Mouse (Mus musculus) kidney, adult 18-20 months (tissue): ENCODE data around the gene Chmp2b.

Experiments
- DNase-seq: peaks from one replicate; pipeline ENCODE4 v3.0.0; 2021

Chmp2b gene

DNA sequence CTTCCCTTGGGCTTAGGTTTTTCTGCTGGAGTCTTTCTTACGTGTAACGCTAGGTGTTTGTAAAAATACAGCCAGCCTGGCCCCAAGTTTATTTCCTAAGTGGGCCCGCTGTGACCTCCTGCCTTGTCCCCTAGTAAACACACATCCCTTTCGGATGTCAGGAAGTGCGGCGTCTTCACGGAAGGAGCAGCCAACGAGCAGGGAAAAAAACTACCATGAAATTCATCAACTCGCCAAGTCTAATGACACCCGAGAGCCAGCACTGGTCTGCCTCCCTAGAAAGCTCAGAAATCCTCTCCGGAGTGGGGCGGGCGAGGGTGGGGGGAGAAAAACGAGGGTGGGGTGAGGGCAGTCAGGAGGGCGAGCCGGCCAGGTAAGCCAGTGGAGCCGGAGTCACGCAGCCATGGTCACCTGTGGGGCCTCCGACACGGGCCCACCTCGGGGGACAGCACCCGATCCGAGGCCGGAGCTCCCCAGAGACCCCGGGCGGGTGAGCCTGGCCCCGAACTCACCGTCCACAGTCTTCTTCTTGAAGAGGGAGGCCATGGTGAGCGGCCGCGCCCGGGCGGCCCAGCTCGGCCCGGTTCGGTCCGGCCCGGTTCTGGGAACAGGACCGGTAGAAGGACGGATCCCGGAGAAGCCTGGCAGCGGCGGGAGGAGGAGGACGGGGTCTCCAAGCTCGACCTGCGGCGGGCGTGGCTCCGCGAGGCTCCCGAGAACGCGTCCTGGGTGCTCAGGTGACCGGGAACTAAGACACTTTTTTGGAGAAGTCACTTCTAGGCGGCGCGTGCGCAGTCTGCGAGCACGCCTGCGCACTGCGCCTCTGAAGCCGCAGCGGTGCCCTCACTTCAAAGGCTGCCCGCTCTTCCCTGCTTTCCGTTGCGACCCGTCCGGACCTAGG is at the start of gene Chmp2b:
Gene Chmp2b (minus strand): TSS at position 764 of the 901 bp plus-strand sequence.
- peak; percentile 89 for DNase-seq

GRCm38 (mm10) chr16:65611678-65612077 is 49.2 kb upstream of the Chmp2b start:
- no peak for DNase-seq

DNA sequence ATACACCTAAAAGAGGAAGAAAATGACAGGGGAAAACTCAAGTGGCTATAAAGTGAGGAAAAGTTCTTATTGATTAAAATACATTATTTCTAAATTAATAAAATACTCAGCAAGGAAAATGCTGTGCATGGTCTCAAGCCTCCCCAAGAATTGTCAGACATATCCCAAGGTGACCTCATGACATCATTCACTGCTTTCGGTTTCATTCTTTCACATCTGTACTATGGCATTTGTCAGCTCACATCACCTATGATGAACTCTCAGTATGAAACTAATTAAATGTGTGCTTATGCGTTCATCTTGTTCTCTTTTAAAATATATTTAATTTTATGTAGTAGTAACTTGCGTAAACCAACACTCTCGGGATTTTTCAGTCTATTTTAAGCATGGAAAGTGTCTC is 38.3 kb upstream of the Chmp2b start:
- DNase-seq = no peak

DNA sequence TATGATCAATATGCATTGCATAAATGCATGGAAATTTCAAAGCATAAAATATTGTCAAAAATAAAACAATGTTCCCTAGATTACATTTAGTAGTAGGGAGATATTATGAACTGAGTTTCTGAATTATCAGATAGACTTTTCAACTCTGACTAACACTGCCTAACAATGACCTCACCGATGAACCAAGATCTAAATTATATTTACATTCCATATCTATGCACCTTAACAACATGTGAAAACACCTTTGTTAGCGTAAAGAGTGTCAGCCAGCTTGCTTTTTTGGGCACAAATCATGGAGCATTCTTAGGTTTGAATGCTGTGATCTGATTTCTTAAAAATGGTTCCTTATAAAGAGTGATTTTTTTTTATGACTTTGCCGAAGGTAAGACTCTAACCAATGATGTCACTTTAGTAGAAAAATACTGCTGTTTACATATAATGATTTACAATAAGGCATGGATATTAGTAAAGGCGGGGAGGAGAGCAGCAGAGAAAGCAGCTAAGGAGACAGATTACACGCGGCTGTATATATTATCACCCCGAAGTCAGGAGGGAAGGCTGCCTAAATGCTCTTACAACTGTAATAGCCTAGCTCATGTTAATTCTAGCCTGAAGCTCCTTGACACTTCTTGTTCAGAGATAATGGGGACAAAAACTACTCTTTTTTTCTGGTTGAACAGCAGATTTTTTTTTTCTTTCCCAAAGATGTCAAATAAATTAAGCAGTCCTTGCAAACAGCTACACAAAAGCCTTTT is 23.8 kb upstream of the Chmp2b start:
- DNase-seq = no peak

DNA sequence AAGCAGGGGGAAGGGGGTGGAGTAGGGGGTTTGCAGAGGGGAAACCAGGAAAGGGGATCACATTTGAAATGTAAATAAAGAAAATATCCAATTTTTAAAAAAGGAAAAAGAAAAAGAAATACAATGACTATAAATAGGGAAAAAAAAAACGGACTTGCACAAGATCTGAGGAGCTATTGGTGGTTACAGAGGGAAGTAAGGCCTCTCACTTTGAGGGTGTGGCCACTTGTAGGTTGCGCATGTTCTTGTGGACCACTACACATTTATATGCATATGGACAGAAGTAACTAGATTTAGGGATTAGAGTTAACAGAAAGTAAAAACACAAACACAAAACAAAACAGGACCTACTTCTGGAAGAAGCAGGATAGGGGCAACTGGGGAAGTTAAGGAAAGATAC is 23.2 kb upstream of the Chmp2b start:
- DNase-seq = no peak

DNA sequence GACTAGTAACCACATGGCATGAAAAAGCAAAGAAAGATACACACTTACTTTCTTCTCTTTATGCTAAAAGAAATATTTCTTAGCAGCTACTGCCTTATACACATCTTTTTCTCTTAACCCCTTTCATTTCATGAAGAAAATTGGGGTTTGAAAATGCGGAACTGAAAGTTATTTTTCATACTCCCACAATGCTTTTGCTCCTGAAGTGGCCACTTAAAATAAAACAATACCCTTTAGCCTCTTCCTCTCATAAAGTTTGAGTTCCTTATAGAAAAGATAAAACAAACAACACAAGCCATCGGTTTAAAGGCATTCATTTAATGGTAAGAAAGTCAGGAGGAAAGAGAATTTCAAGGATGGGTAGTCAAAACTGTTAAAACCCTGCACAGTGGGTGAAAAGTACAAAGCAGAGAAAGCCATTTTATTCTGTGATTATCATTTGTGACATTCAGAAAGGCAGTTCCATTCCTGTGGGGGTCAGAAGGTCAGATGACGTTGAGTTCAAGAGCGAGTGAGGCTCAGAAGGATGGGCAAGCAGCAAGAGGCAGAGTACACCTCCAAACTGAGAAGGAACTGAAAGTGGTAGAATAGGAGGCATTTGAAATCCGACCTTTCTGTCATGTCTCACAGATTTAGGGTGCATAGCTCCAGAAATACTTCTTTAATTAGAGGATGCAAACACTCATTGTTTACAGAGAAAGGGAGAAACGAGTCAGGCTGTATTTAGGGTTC is 14.9 kb upstream of the Chmp2b start:
- DNase-seq = no peak

- no peak for DNase-seq
These were observed 6.3 kb upstream of the Chmp2b start for GRCm38 (mm10) chr16:65568853-65569252.

- DNase-seq = no peak
These were observed 2.4 kb upstream of the Chmp2b start for GRCm38 (mm10) chr16:65564951-65565350.

DNA sequence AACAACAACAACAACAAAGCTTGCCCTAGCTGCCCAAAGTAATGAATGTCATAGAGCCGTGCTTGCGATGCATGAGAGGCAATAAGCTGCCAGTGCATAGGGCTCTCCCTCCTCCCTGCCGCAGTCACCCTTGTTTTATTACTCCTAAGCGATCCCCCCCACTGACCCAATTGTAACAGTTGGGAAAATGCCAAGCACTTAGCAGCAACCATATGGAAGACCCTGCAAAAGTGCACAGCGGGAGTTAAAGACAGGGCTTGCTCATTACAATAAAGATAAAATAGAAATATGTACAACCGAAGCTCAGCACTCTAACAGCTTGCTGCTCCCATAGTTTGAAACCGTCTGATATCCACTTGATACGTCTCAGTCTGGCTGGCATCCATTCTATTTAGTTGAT is 1.8 kb upstream of the Chmp2b start:
- no peak for DNase-seq

DNA sequence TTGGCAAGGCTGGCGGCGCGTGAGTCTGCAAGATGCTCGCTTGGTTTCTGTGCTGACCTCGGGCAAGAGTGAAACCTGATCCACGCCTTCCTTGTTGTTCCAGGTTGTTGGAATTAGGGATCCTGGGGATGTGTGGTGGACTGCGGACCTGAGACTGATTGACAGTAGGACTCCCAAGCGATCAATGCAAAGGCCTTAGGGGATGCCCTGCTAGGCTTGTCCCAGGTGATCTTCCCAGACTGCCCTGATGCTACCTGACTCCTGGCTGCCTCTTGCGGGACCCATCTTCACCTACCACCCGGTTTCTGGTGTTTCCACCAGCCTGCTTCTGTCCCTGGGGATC is 309 bp upstream of the Chmp2b start:
- DNase-seq = no peak

DNA sequence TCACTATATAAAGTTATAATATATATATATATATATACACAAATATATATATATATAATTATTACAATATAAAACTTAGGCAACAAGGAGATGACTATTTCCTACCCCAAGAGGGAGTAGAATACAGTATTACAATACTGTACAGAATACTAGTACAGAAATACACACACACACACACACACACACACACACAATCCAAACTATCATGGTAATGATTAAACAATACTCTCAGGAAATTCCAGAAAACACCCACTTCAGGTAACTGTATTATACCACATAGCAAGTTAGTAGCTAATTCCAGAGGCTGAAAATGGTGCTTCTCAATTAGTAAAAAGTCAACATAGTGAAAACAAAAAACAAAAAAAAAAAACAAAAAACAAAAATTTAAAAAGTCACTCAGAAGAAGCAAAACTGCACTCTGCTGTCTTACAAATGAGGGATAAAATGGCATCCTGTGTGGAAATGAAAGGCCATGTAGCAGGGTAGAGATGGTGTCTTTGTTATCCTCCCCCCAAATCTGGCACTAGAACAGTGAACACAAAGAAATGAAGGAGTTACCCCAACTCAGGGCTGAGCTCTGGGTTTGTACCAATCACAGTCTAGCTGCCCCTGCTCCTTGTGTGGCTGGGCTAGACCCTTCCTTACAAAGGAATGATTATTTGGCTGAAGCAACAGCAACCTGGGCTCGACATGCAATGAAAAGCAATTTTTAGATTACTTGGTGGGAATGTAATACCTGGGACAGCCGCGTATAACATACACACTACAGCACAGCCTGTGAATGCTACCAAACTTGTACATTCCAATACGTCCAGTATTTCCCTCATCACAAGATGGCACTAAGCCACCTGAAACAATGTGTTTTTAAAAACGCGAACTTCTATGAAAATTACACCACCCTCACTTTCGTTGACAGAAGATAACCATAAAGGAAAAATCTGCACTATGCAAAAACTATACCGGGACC is 1.2 kb downstream of the Chmp2b start:
- DNase-seq = peak; percentile 16

GRCm38 (mm10) chr16:65559591-65559990 is 2.9 kb downstream of the Chmp2b start:
- DNase-seq = peak; percentile 29

DNA sequence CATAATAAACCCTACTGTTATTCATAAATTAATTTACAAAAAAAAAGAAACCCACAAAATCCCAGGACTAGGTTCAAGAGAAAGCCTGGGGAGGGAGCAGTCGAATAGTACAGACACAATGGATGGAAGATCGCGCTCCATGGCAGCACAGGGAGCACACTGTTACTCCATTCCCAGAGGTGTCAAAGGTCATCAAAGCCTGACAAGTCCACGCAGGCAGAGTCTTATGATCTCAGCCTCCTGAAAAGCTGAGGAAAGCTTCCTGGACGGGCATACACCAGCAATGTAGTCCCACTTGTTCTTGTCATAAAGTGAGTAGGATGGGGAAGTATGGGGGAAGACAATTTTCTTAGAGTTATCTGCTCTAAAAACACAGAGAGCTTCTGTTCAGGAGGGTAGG is 5.2 kb downstream of the Chmp2b start:
- no peak for DNase-seq

DNA sequence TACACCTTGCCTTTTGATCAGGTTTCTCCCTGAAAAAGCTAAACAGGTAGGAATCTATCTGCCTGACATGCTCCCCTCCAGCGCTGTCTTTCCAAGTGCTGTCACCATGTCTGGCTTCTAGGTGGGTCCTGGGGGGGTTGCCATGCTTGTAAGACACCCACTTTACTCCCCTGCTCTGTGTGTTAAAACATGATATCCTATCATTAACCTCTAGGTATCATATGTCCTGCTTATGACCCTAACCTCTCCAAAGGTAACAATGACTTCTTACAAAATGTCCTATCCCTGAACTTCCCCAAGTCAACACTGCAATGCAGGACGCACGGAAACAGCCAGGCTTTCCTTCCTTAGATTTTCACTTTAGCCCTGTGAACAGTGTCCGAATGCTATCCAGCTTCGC is 8.3 kb downstream of the Chmp2b start:
- no peak for DNase-seq

DNA sequence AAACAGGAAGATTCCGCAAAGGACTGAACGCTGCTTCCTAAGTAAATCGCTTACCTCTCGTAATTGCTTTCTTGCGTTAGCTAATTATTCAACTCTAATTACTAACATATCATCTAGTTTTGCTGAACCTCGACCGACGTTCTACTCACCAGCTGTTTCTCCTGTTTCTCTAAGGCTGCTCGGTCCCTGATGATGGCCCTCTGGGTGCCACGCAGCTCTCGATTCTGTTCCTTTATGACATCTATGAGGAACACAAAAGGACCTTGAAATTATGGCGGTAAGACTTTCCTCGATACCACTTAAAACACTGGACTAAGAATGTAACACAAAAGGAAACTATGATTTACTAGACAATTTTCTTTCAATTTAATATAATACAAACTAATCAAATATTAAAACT is 11.7 kb downstream of the Chmp2b start:
- no peak for DNase-seq

- no peak for DNase-seq
These were observed 13.6 kb downstream of the Chmp2b start for GRCm38 (mm10) chr16:65548960-65549359.

- no peak for DNase-seq
These were observed 18.7 kb downstream of the Chmp2b start for GRCm38 (mm10) chr16:65543676-65544293.

DNA sequence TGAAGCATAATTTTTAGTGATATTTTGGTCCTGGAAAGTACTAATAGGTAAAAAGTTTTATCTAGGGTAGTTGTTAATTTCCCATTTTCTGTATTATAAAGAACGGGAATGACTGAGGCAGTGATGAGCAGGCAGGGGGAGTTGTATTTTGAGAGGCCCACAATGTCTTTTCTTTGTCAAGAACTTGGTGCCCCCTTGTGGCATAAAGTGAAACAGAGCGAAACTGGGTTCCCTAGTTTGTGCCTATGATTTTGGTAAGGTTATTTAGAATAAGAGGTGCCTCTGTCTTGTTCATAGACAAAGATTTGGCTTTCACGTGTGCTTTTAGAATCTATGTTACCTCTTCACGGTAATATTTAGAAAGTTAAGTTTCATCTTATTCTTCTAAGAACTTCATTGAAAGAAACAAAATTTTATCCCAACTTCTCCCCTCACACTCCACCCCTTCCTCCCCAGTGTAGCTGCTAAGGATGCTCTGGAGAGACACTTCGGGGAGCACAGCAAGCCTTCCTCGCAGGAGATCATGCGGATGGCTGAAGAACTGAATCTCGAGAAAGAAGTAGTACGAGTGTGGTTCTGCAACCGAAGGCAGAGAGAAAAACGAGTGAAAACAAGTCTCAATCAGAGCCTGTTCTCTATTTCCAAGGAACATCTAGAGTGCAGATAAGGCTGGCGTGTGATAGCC is 29.1 kb downstream of the Chmp2b start:
- peak; percentile 15 for DNase-seq

DNA sequence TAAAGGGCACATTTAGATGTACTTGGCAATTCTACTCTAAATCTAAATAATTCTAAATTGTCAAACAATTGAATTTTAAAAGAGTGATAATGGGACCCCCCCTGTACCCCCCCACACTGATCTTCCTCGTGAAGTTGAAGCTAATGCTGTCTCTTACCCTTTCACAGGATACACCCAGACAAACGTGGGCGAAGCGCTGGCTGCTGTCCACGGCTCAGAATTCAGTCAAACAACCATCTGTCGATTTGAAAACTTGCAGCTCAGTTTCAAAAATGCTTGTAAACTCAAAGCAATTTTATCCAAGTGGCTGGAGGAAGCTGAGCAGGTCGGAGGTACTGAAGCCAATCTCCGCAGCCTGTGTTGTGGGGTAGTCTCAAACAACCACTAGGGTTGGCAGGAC is 30.9 kb downstream of the Chmp2b start:
- DNase-seq = no peak

DNA sequence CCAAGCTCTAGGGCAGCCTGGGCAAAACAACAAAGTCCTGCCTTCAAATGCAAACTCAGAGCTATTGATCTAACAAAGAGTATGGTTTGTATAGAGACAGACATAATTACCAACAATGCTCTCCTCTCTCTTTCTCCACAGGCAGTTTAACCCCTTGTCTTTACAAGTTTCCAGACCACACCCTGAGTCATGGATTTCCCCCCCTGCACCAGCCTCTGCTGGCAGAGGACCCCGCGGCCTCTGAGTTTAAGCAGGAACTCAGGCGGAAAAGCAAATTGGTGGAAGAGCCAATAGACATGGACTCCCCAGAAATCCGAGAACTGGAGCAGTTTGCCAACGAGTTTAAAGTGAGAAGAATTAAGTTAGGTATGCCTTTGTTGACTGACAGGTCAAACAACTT is 32.9 kb downstream of the Chmp2b start:
- DNase-seq = no peak

- DNase-seq = no peak
These were observed 35.8 kb downstream of the Chmp2b start for GRCm38 (mm10) chr16:65526695-65527094.
